Mouse (Mus musculus): ENCODE measurements around the gene Lsm11.
A peak's percentile ranks its signal among the peaks of the same experiment; 100 is the strongest.

The Lsm11 gene

DNA sequence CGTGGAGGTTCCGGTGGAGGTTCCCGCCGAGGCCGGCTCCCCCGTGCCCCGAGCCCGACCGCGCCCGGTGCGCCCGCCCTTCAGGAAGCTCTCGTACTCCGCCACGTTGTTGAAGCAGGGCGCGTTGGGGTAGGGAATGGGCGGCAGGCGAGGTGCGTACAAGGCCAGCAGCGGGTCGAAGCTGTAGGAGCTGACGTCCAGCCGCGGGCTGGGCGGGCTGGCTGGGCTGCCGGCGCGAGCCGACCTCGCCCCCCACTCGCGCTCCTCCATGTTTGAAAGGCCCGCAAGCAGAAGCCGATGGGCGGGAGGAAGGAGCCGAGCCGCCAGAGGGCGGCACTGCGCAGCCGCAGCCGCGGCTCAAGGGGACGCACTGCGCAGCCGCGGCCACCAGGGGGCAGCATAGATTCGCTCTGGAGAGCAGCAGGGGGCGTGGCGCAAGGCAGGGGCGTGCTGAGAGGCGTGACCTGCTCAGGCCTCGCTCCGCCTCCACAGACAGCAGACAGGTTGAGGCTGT is at the start of gene Lsm11:
TSS of gene Lsm11 (minus strand) at position 293 of the 514 bp plus-strand sequence.
- peak; percentile 100 for DNase-seq (ENCODE audit: low spot score)

DNA sequence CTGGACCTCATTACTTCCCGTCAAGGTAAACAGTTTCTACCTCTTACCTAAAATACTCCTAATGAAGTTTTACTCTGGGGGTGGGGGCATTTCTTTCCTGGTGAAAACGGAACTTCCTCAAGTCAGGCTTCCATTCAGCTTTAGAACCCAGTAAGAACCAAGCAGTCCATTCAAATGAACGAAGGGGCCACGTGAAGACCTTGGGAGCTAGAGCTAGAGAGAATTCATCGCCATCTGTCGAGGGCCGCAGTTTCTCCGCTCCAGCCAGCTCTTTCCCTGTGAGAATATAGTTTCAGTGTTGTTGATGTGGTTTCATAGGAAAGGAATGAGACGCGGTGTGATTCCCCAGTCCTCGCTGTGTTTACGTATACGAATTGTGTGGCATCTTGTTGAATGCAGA is 47.4 kb upstream of the Lsm11 start:
- no peak for DNase-seq (ENCODE audit: low spot score)

DNA sequence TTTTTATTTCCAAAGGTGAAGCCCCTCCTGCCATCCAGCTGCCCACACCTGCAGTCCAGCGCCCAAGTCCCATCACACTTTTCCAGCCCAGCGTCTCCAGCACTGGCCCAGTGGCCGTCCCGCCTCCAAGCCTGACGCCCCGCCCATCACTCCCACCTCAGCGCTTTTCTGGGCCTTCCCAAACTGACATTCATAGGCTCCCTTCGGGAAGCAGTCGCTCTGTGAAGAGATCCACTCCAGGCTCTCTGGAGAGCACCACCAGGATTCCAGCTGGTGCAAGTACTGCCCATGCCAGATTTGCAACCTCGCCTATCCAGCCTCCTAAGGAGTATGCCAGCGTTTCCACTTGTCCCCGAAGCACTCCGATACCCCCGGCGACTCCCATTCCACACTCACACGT is 46.9 kb upstream of the Lsm11 start:
- no peak for DNase-seq (ENCODE audit: low spot score)

DNA sequence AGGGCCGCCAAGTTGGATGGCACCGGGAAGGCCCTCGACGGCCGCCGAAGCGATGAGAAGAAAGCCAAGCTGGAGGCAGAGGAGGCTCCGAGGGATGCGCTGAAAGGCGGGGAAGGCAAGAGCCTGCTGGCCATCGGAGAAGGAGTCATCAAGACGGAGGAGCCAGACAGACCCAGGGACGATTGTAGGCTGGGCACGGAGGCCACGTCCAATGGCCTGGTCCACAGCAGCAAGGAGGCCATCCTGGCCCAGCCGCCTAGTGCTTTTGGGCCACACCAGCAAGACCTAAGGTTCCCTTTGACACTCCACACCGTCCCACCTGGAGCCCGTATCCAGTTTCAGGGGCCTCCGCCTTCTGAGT is 36.1 kb upstream of the Lsm11 start:
- DNase-seq (ENCODE audit: low spot score) = no peak

DNA sequence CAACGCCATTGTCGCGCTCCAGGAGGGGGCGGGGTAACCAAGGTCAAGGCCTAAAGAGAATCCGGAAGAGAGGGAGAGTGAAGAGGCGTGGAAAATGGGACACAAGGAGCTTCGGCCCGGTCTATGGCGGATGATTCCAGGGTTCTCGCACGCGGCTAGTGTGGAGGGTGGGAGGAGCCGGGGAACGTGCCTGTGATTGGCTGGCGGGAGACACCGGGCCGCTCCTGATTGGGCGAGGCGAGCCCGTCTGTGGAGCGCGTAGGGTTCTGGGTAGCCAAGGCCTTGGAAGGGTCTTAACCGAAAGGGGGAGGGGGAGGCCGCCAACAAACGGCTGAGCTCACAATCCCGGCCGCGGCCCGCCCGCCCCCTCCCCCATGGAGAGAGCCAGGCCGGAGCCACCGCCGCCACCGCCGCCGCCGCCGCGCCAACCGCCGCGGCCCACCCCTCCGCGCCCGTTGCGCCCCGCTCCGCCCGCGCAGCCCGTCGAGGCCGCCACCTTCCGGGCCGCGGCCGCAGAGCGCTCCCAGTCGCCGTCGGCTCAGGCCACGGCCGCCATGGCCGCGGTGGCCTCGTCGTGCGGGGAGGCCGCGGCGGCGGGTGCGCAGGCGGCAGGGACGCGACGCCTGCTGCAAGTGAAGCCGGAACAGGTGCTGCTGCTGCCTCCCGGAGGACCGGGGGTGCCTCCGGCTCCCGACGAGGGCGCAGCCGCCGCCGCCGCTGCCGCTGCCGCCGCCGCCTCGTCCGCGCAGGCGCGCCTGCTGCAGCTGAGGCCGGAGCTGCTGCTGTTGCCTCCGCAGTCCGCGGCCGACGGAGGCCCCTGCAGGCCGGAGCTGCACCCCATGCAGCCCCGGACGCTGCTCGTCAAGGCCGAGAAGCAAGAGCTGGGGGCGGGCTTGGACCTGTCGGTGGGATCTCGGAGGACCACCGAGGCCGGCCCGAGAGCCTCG is 35.5 kb upstream of the Lsm11 start, which contains the start of gene Sox30:
TSS of gene Sox30 (plus strand) at position 365 of the 947 bp plus-strand sequence.
- DNase-seq (ENCODE audit: low spot score) = peak; percentile 51

DNA sequence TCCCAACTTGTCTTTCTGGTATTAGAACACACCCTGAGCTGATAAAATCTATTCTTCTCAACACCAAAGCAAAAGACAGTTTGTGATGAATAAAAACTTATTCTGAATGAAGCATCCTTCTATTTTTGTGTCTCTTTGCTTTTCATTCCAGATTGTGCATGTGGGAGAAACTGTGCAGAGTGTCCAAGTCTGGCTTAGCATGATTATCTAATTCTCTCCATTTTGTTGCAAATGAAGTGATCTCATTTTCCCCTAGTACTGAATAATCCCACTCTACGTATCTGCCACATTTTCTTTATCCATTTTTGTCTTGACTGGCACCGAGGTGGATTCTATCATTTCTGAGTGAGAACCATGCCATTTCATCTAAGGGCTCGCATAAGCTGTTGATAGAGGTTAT is 31.3 kb upstream of the Lsm11 start:
- DNase-seq (ENCODE audit: low spot score) = no peak

DNA sequence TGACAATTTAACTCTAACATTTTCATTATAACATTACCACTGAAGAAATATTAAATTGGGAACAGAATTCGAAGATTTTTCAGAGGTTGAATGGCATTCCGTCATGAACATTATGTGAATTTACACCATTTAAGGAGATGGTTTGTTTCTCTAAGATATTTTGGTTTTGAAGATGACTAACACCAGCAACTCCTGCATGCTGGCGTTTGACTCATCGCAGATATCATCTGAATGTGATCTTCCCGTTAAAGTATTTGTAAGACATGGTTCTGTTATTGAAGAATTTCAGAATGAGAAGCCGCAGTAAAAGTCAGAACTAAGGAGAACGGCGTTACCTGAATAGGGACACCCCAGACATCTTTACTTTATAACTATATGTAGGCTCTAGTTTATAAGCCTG is 29.7 kb upstream of the Lsm11 start:
- no peak for DNase-seq (ENCODE audit: low spot score)

GRCm38 (mm10) chr11:45973635-45974034 is 28.9 kb upstream of the Lsm11 start:
- no peak for DNase-seq (ENCODE audit: low spot score)

DNA sequence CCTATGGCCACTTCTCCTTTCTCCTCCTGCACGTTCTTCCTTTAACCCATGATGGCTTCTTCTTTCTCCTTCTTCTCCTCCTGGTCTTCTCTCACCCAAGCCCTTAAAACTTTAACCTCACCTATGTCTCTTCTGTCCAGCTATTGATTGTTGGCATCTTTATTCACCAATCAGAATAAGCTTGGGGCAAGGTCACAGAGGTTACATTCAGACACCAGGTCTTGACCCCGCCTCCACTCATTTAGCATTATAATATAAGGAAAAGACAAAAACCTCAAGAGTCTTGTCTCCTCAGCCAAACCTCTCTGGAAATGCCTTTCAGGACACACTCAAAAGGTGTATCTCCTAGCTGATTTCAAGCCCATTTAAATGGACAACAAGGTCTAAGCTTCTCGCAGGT is 23.7 kb upstream of the Lsm11 start:
- no peak for DNase-seq (ENCODE audit: low spot score)

DNA sequence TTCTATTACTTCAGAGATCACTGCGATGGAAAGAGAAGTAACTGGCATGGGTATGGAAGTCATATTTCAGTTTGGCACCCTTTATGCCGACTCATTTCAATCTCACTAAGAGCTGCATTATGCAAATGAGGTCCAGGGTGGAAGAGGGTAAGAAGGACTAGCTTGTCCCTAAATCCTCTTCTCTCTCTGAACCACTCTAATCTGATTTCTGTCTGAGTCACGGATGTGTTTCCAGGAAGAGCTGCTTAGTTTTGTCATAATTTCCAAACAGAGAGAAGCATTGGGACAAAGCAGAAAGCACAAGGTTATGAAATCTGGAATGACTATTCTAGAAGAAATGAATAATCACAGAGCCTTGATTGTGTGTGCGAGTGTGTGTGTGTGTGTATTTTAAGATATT is 22.2 kb upstream of the Lsm11 start:
- no peak for DNase-seq (ENCODE audit: low spot score)

- DNase-seq (ENCODE audit: low spot score) = no peak
These were observed 15.3 kb upstream of the Lsm11 start for GRCm38 (mm10) chr11:45960003-45960402.

- DNase-seq (ENCODE audit: low spot score) = peak; percentile 34
These were observed 14.9 kb upstream of the Lsm11 start for GRCm38 (mm10) chr11:45959598-45959997.

DNA sequence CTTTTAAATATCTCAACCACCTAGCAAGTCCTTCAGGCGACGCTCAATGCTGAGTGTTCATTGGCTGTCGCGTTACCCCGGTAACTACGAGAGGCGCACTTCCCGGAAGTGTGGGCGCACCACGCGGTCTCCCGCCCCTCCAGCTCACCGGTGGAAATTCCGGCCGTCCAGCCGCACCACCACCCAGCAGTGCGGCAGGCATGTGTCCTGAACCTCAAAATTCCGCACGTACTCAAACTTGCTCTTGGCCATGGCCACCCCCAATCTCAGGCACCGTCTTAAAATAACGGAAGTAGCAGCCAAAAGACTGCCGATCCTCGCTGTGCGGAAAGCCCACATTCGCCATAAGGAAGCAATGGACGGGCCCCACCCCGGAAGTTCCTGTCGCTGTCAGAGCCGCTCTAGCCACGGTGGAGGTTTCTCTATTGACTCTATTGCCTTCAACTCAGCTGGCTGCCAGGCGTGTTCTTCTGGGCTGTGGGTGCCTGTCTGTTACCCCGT is 10.4 kb upstream of the Lsm11 start, which contains the start of gene Thg1l:
TSS of gene Thg1l (minus strand) at position 368 of the 501 bp plus-strand sequence.
- peak; percentile 83 for DNase-seq (ENCODE audit: low spot score)

- DNase-seq (ENCODE audit: low spot score) = no peak
These were observed 2.8 kb upstream of the Lsm11 start for GRCm38 (mm10) chr11:45947491-45947890.

- DNase-seq (ENCODE audit: low spot score) = no peak
These were observed 2.1 kb upstream of the Lsm11 start for GRCm38 (mm10) chr11:45946796-45947195.

DNA sequence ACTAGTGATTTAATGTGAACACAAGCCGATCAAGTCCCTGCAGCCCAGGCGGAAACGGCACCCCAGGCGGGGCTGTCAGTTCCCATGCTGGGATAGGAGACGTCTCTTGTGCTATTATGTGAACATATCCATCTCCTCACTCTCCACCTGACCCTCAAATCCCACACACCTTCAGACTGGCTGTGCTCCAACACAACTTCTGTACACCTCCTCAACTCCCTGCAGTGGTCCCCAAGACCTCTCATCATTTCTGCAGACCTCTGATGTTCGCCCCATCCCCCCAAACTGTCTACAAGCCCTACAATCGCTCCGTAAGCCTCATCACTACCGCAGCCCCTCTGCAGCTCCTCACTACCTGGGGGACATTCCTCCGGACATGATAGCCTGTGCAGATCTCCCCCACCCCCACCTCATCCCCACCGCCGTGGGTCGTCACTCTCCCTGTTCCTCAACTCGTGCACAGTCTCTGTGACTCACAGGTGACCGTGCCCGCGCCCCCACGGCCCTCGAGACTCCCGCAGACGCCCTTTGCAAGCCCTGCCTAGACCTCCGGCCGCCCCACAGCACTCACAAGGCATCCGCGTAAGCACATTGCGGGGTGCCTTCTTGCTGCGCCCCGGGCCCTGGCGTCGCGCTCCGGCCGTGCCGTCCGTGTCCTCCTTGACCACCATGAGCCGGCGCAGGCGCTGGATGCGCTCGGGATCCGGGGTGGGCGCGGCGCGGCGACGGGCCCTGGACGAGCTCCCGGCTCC is 668 bp downstream of the Lsm11 start:
- DNase-seq (ENCODE audit: low spot score) = no peak

DNA sequence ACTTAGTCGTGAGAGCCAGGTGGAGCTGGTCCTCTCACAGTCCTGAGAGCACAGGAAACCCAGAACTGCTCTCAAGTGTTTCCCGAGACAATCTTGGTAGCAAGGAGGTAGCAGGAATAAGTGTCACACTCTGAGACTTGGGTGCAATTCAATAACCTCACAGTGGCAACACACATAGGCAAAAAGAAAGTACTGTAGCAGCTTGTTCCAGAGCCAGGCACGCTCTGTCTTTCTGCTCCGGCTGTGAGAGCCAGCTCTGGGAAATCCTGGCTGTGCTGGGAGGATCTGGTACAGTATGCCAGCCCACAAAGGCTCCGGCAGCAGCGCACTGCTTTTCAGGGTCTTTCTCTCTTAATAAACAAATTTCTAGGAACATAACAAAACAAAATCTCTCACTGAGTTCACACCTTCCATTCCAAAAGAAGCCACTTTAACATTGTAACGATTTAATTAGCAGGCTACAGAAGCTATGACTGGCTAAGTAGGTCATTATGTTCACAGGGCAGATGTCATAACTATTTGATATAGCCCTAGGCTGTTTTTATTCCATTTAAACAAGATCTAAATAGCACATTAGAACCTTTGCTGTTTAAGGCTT is 1.5 kb downstream of the Lsm11 start:
- DNase-seq (ENCODE audit: low spot score) = no peak

GRCm38 (mm10) chr11:45942281-45942680 is 2.5 kb downstream of the Lsm11 start:
- DNase-seq (ENCODE audit: low spot score) = no peak

- DNase-seq (ENCODE audit: low spot score) = no peak
These were observed 5.8 kb downstream of the Lsm11 start for GRCm38 (mm10) chr11:45938917-45939316.

GRCm38 (mm10) chr11:45937478-45937877 is 7.3 kb downstream of the Lsm11 start:
- DNase-seq (ENCODE audit: low spot score) = no peak

GRCm38 (mm10) chr11:45932771-45933170 is 12.0 kb downstream of the Lsm11 start:
- DNase-seq (ENCODE audit: low spot score) = no peak

GRCm38 (mm10) chr11:45929541-45929940 is 15.2 kb downstream of the Lsm11 start:
- no peak for DNase-seq (ENCODE audit: low spot score)
